Mouse (Mus musculus) testis, adult 2 months (tissue): Measurements from ENCODE around the gene Lrig1.

Experiments
- CTCF ChIP-seq: fragments of 200-500 bp; IDR thresholded peaks from 2 replicates; pipeline ENCODE4 v1.5.1; 2012; ENCODE audit warnings: low read depth, mild to moderate bottlenecking, inconsistent platforms, low read length, moderate library complexity; ENCODE audit not compliant: control insufficient read depth, insufficient read depth, insufficient replicate concordance
- POLR2A ChIP-seq: fragments of 200-500 bp; IDR thresholded peaks from 2 replicates; pipeline ENCODE4 v1.6.1; 2012; ENCODE audit warnings: low read depth, mild to moderate bottlenecking, inconsistent platforms, low read length, moderate library complexity; ENCODE audit not compliant: control insufficient read depth

GRCm38 (mm10) chr6:94563203-94563940, 136.6 kb downstream of the Lrig1 start:
- TF ChIP-seq CTCF (no peak), POLR2A (no peak)
